Mouse (Mus musculus): Measurements from ENCODE around the gene Lif. TPM values are rescaled to one million over a fixed set of nuclear protein-coding genes. Genes with fewer than 3 reads are reported as not detected.

The Lif gene
- polyA plus RNA-seq, 1 experiment from 2014 or later: 0.06 TPM

GRCm38 (mm10) chr11:4239691-4240090, 17.7 kb upstream of the Lif start:
- Histone ChIP-seq H3K4me3 (ENCODE audit: inconsistent target) (no peak overlapping the region), H3K27ac (peak overlapping the region; percentile 41), H3K79me2 (ENCODE audit: inconsistent target) (peaks cover 22% of the 10 kb centered on the region), H3K36me3 (ENCODE audit: inconsistent target) (peaks cover 12% of the 10 kb centered on the region; the same call in 1 of the 2 replicates)
- WGBS (ENCODE audit: missing documents): 95% methylated on average over 23 of the region's 23 CpGs

GRCm38 (mm10) chr11:4240151-4240550, 17.2 kb upstream of the Lif start:
- 3% methylated on average over 7 of the region's 7 CpGs for WGBS (ENCODE audit: missing documents)
- Histone ChIP-seq H3K79me2 (ENCODE audit: inconsistent target) (peaks cover 22% of the 10 kb centered on the region), H3K27ac (peak overlapping the region; percentile 41), H3K36me3 (ENCODE audit: inconsistent target) (peaks cover 12% of the 10 kb centered on the region; the same call in 1 of the 2 replicates), H3K4me3 (ENCODE audit: inconsistent target) (no peak overlapping the region)

- 94% methylated on average over 4 of the region's 4 CpGs for WGBS (ENCODE audit: missing documents)
- H3K27ac ChIP-seq: no peak overlapping the region
- H3K4me3 ChIP-seq (ENCODE audit: inconsistent target): no peak overlapping the region
- H3K79me2 ChIP-seq (ENCODE audit: inconsistent target): peaks cover 22% of the 10 kb centered on the region
- H3K36me3 ChIP-seq (ENCODE audit: inconsistent target): peaks cover 12% of the 10 kb centered on the region; the same call in 1 of the 2 replicates
Measured at GRCm38 (mm10) chr11:4241180-4241579, 16.2 kb upstream of the Lif start.

- Histone ChIP-seq H3K4me3 (ENCODE audit: inconsistent target) (no peak overlapping the region), H3K27ac (no peak overlapping the region)
- WGBS (ENCODE audit: missing documents): 95% methylated on average over 6 of the region's 6 CpGs
Measured at GRCm38 (mm10) chr11:4246126-4246525, 11.2 kb upstream of the Lif start.

GRCm38 (mm10) chr11:4246623-4247022, 10.7 kb upstream of the Lif start:
- H3K27ac ChIP-seq: no peak overlapping the region
- no peaks in the 10 kb centered on the region for H3K79me2 ChIP-seq (ENCODE audit: inconsistent target)
- 42% methylated on average over 4 of the region's 4 CpGs for WGBS (ENCODE audit: missing documents)

More at GRCm38 (mm10) chr11:4246126-4246525, 11.2 kb upstream of the Lif start:
- H3K36me3 ChIP-seq (ENCODE audit: inconsistent target): no peaks in the 10 kb centered on the region
- H3K79me2 ChIP-seq (ENCODE audit: inconsistent target): no peaks in the 10 kb centered on the region; the same call in 1 of the 2 replicates

GRCm38 (mm10) chr11:4247201-4247959, 10.0 kb upstream of the Lif start:
- Histone ChIP-seq H3K27ac (no peak overlapping the region), H3K36me3 (ENCODE audit: inconsistent target) (no peaks in the 10 kb centered on the region), H3K4me3 (ENCODE audit: inconsistent target) (no peak overlapping the region), H3K79me2 (ENCODE audit: inconsistent target) (no peaks in the 10 kb centered on the region)
- WGBS (ENCODE audit: missing documents): 87% methylated on average over 13 of the region's 14 CpGs

More at GRCm38 (mm10) chr11:4246623-4247022, 10.7 kb upstream of the Lif start:
- H3K36me3 ChIP-seq (ENCODE audit: inconsistent target): no peaks in the 10 kb centered on the region
- H3K4me3 ChIP-seq (ENCODE audit: inconsistent target): no peak overlapping the region

- Histone ChIP-seq H3K4me3 (ENCODE audit: inconsistent target) (no peak overlapping the region), H3K27ac (no peak overlapping the region), H3K79me2 (ENCODE audit: inconsistent target) (no peaks in the 10 kb centered on the region), H3K36me3 (ENCODE audit: inconsistent target) (no peaks in the 10 kb centered on the region)
- 91% methylated on average over 3 of the region's 3 CpGs for WGBS (ENCODE audit: missing documents)
Measured at GRCm38 (mm10) chr11:4249151-4249550, 8.2 kb upstream of the Lif start.

- Histone ChIP-seq H3K36me3 (ENCODE audit: inconsistent target) (no peaks in the 10 kb centered on the region), H3K79me2 (ENCODE audit: inconsistent target) (no peaks in the 10 kb centered on the region), H3K4me3 (ENCODE audit: inconsistent target) (no peak overlapping the region), H3K27ac (no peak overlapping the region)
- 69% methylated on average over 7 of the region's 7 CpGs for WGBS (ENCODE audit: missing documents)
Measured at GRCm38 (mm10) chr11:4250290-4250689, 7.1 kb upstream of the Lif start.

GRCm38 (mm10) chr11:4251376-4251775, 6.0 kb upstream of the Lif start:
- Histone ChIP-seq H3K4me3 (ENCODE audit: inconsistent target) (no peak overlapping the region), H3K27ac (no peak overlapping the region), H3K36me3 (ENCODE audit: inconsistent target) (no peaks in the 10 kb centered on the region), H3K79me2 (ENCODE audit: inconsistent target) (no peaks in the 10 kb centered on the region)
- WGBS (ENCODE audit: missing documents): 56% methylated on average over 3 of the region's 3 CpGs

GRCm38 (mm10) chr11:4252886-4253285, 4.5 kb upstream of the Lif start:
- Histone ChIP-seq H3K4me3 (ENCODE audit: inconsistent target) (no peak overlapping the region), H3K27ac (no peak overlapping the region), H3K79me2 (ENCODE audit: inconsistent target) (no peaks in the 10 kb centered on the region), H3K36me3 (ENCODE audit: inconsistent target) (no peaks in the 10 kb centered on the region)
- 79% methylated on average over 2 of the region's 2 CpGs for WGBS (ENCODE audit: missing documents)

- Histone ChIP-seq H3K36me3 (ENCODE audit: inconsistent target) (no peaks in the 10 kb centered on the region), H3K27ac (no peak overlapping the region), H3K79me2 (ENCODE audit: inconsistent target) (no peaks in the 10 kb centered on the region), H3K4me3 (ENCODE audit: inconsistent target) (no peak overlapping the region)
- WGBS (ENCODE audit: missing documents): 84% methylated on average over 5 of the region's 5 CpGs
Measured at GRCm38 (mm10) chr11:4257756-4258155, 399 bp downstream of the Lif start.

GRCm38 (mm10) chr11:4258657-4259082, 1.3 kb downstream of the Lif start:
- WGBS (ENCODE audit: missing documents): 0% methylated on average over 7 of the region's 7 CpGs
- H3K79me2 ChIP-seq (ENCODE audit: inconsistent target): no peaks in the 10 kb centered on the region
- no peaks in the 10 kb centered on the region for H3K36me3 ChIP-seq (ENCODE audit: inconsistent target)
- H3K27ac ChIP-seq: peak overlapping the region; percentile 21; the same call in 1 of the 2 replicates
- H3K4me3 ChIP-seq (ENCODE audit: inconsistent target): no peak overlapping the region

- 9% methylated on average over 14 of the region's 14 CpGs for WGBS (ENCODE audit: missing documents)
- H3K27ac ChIP-seq: no peak overlapping the region; the same call in 1 of the 2 replicates
- H3K4me3 ChIP-seq (ENCODE audit: inconsistent target): no peak overlapping the region
Measured at GRCm38 (mm10) chr11:4260463-4261187, 3.3 kb downstream of the Lif start.

GRCm38 (mm10) chr11:4261188-4261494, 3.8 kb downstream of the Lif start:
- Histone ChIP-seq H3K4me3 (ENCODE audit: inconsistent target) (no peak overlapping the region), H3K27ac (no peak overlapping the region), H3K36me3 (ENCODE audit: inconsistent target) (no peaks in the 10 kb centered on the region), H3K79me2 (ENCODE audit: inconsistent target) (no peaks in the 10 kb centered on the region)
- whole genome bisulfite sequencing (ENCODE audit: missing documents): 19% methylated on average over 7 of the region's 7 CpGs

More at GRCm38 (mm10) chr11:4260463-4261187, 3.3 kb downstream of the Lif start:
- H3K36me3 ChIP-seq (ENCODE audit: inconsistent target): no peaks in the 10 kb centered on the region
- no peaks in the 10 kb centered on the region for H3K79me2 ChIP-seq (ENCODE audit: inconsistent target)

GRCm38 (mm10) chr11:4261969-4262368, 4.6 kb downstream of the Lif start:
- no peaks in the 10 kb centered on the region for H3K36me3 ChIP-seq (ENCODE audit: inconsistent target)
- H3K27ac ChIP-seq: no peak overlapping the region
- WGBS (ENCODE audit: missing documents): 71% methylated on average over 5 of the region's 5 CpGs
- H3K4me3 ChIP-seq (ENCODE audit: inconsistent target): no peak overlapping the region
- no peaks in the 10 kb centered on the region for H3K79me2 ChIP-seq (ENCODE audit: inconsistent target)

Measured in macrophage (primary cell).